Mouse (Mus musculus): ENCODE results near the gene Papolb.

The Papolb gene

GRCm38 (mm10) chr5:142520360-142520759, 9.5 kb downstream of the Papolb start:
- in situ Hi-C loops (cut with MboI, MseI): no loop called here

GRCm38 (mm10) chr5:142518973-142519372, 10.9 kb downstream of the Papolb start:
- in situ Hi-C loops (cut with MboI, MseI): no loop called here

- in situ Hi-C loops (cut with MboI, MseI): no loop called here
These were observed 17.8 kb downstream of the Papolb start for GRCm38 (mm10) chr5:142512112-142512511.

- in situ Hi-C loops (cut with MboI, MseI): no loop called here
These were observed 19.8 kb downstream of the Papolb start for GRCm38 (mm10) chr5:142510061-142510414.

- in situ Hi-C loops (cut with MboI, MseI): no loop called here
These were observed 20.5 kb downstream of the Papolb start for GRCm38 (mm10) chr5:142509141-142510060.

- in situ Hi-C loops (cut with MboI, MseI): no loop called here
These were observed 24.0 kb downstream of the Papolb start for GRCm38 (mm10) chr5:142505695-142506423.

GRCm38 (mm10) chr5:142504175-142504574, 25.7 kb downstream of the Papolb start:
- in situ Hi-C loops (cut with MboI, MseI): no loop called here

- in situ Hi-C loops (cut with MboI, MseI): no loop called here
These were observed 27.5 kb downstream of the Papolb start for GRCm38 (mm10) chr5:142502414-142502813.

- in situ Hi-C loops (cut with MboI, MseI): no loop called here
These were observed 29.0 kb downstream of the Papolb start for GRCm38 (mm10) chr5:142500918-142501317.

GRCm38 (mm10) chr5:142498964-142499363, 30.9 kb downstream of the Papolb start:
- in situ Hi-C loops (cut with MboI, MseI): no loop called here

- in situ Hi-C loops (cut with MboI, MseI): no loop called here
These were observed 34.4 kb downstream of the Papolb start for GRCm38 (mm10) chr5:142495321-142496096.

GRCm38 (mm10) chr5:142493307-142493706, 36.6 kb downstream of the Papolb start:
- in situ Hi-C loops (cut with MboI, MseI): no loop called here

- in situ Hi-C loops (cut with MboI, MseI): no loop called here
These were observed 39.7 kb downstream of the Papolb start for GRCm38 (mm10) chr5:142489955-142490707.

GRCm38 (mm10) chr5:142486654-142487053, 43.2 kb downstream of the Papolb start:
- in situ Hi-C loops (cut with MboI, MseI): no loop called here

- in situ Hi-C loops (cut with MboI, MseI): loop anchor here (5.0 kb wide), 1 partner anchor 64 kb away; no protein-coding TSS in a partner anchor
These were observed 46.3 kb downstream of the Papolb start for GRCm38 (mm10) chr5:142483581-142483980.

- in situ Hi-C loops (cut with MboI, MseI): loop anchor here (5.0 kb wide), 1 partner anchor 65 kb away; no protein-coding TSS in a partner anchor
These were observed 47.4 kb downstream of the Papolb start for GRCm38 (mm10) chr5:142482512-142482911.

- in situ Hi-C loops (cut with MboI, MseI): no loop called here
These were observed 50.9 kb downstream of the Papolb start for GRCm38 (mm10) chr5:142478829-142479435.

- in situ Hi-C loops (cut with MboI, MseI): no loop called here
These were observed 51.8 kb downstream of the Papolb start for GRCm38 (mm10) chr5:142477866-142478615.

GRCm38 (mm10) chr5:142477346-142477745, 52.5 kb downstream of the Papolb start:
- in situ Hi-C loops (cut with MboI, MseI): no loop called here
